12 mouse cellular contexts compared by ENCODE assay signal in genomic region chr19:10759983-10760831, GRCm38 (mm10). TPM values are rescaled to one million over a fixed set of nuclear protein-coding genes. Genes with fewer than 3 reads are reported as not detected.
DNase-seq lines count a peak whose midpoint lies in the region; ATAC-seq and TF ChIP-seq lines count a peak whose summit lies in the region.
"Had no signal": no experiment of that assay in that cellular context is flagged by ENCODE, and none has a peak within 500 bp of the region (broad histone marks: within the 10 kb centered on the region; RNA-seq: fewer than 3 reads in every experiment).

No protein-coding gene starts in this region.

- TF ChIP-seq EP300 in heart, adult 2 months (IDR thresholded peaks at IDR 0.05; ENCODE audit: insufficient read depth, low read depth, low read length) = no peak

- no peak overlapping the region for H3K4me3 ChIP-seq in kidney, embryonic 16.5 days (ENCODE audit: low read length)
- no peak overlapping the region for H3K4me3 ChIP-seq in heart, adult 2 months
- no peak overlapping the region for H3K4me3 ChIP-seq in limb, embryonic 14.5 days (replicated peaks; ENCODE audit: low read length)
- no peak overlapping the region for H3K4me3 ChIP-seq in hindbrain, embryonic 13.5 days

- H3K27ac ChIP-seq in kidney, embryonic 16.5 days (ENCODE audit: low read length) = no peak overlapping the region
- peak overlapping the region; percentile 89 for H3K27ac ChIP-seq in heart, adult 2 months
- H3K27ac ChIP-seq in limb, embryonic 14.5 days (replicated peaks; ENCODE audit: low read depth, low read length) = no peak overlapping the region
- no peak overlapping the region for H3K27ac ChIP-seq in hindbrain, embryonic 13.5 days

- 86% methylated on average over 9 of the region's 9 CpGs for WGBS in kidney, embryonic 16.5 days
- WGBS in heart, adult 2 months = 58% methylated on average over 9 of the region's 9 CpGs
- 82% methylated on average over 9 of the region's 9 CpGs for WGBS in limb, embryonic 14.5 days
- WGBS in hindbrain, embryonic 13.5 days = 83% methylated on average over 9 of the region's 9 CpGs

- peak; percentile 30 for DNase-seq in kidney, postnatal 10 days
- DNase-seq in cerebellum, adult 8-10 months = peak; percentile 73
- DNase-seq in heart, adult 2 months = peak; percentile 44 to 70
- peak; percentile 20 for DNase-seq in limb, embryonic 14.5 days (ENCODE audit: low spot score)
- DNase-seq in layer of hippocampus, adult 8-10 months (ENCODE audit: low spot score in 2 of 2) = no peak
- no peak for DNase-seq in urinary bladder, postnatal 36 days (ENCODE audit: low spot score in 2 of 2)
- DNase-seq: layer of hippocampus, adult 9-11 months; lung, adult 18-20 months; midbrain, embryonic 14.5 days had no signal

- TF ChIP-seq POLR2A in heart, adult 2 months (IDR thresholded peaks at IDR 0.05; ENCODE audit: insufficient read depth, low read depth, low read length) = peak; percentile 51; the same call in 1 of the 2 replicates
- TF ChIP-seq POLR2A in limb, embryonic 14.5 days (IDR thresholded peaks at IDR 0.05; ENCODE audit: borderline replicate concordance, extremely low read depth, insufficient read depth, insufficient read length) = no peak

- H3K36me3 ChIP-seq in kidney, embryonic 16.5 days (ENCODE audit: insufficient read depth, low read length) = no peaks in the 10 kb centered on the region
- no peaks in the 10 kb centered on the region; the same call in 1 of the 2 replicates for H3K36me3 ChIP-seq in heart, adult 2 months (ENCODE audit: control insufficient read depth, insufficient read depth, low read length)
- H3K36me3 ChIP-seq in limb, embryonic 14.5 days (ENCODE audit: control insufficient read depth, insufficient read depth, low read length) = no peaks in the 10 kb centered on the region
- no peaks in the 10 kb centered on the region for H3K36me3 ChIP-seq in hindbrain, embryonic 13.5 days

- no peaks in the 10 kb centered on the region for H3K27me3 ChIP-seq in kidney, embryonic 16.5 days (ENCODE audit: insufficient read depth, low read length)
- H3K27me3 ChIP-seq in heart, adult 2 months (ENCODE audit: control insufficient read depth, insufficient read depth, low read length) = no peaks in the 10 kb centered on the region
- H3K27me3 ChIP-seq in limb, embryonic 14.5 days (ENCODE audit: control insufficient read depth, insufficient read depth, low read length) = no peaks in the 10 kb centered on the region
- H3K27me3 ChIP-seq in hindbrain, embryonic 13.5 days = no peaks in the 10 kb centered on the region

- no peak for TF ChIP-seq CTCF in heart, adult 2 months (IDR thresholded peaks at IDR 0.05)

- 0 out of 2 replicates have a peak, but pooled peaks cover 3% of the 10 kb centered on the region for H3K4me1 ChIP-seq in kidney, embryonic 16.5 days (ENCODE audit: insufficient read depth, low read length)
- peaks cover 12% of the 10 kb centered on the region for H3K4me1 ChIP-seq in heart, adult 2 months (ENCODE audit: control insufficient read depth, insufficient read depth, low read length)
- peaks cover 7% of the 10 kb centered on the region; the same call in 1 of the 2 replicates for H3K4me1 ChIP-seq in limb, embryonic 14.5 days (ENCODE audit: control insufficient read depth, insufficient read depth, low read length)
- peaks cover 16% of the 10 kb centered on the region for H3K4me1 ChIP-seq in hindbrain, embryonic 13.5 days (replicated peaks)

- H3K9ac ChIP-seq in kidney, embryonic 16.5 days (replicated peaks; ENCODE audit: low read length) = no peak overlapping the region
- H3K9ac ChIP-seq in heart, adult 2 months (ENCODE audit: low read depth, low read length) = peak overlapping the region; percentile 48; the same call in 1 of the 2 replicates
- no peak overlapping the region for H3K9ac ChIP-seq in limb, embryonic 14.5 days (ENCODE audit: low read depth, low read length, severe bottlenecking)
- H3K9ac ChIP-seq in hindbrain, embryonic 13.5 days = no peak overlapping the region

- intact Hi-C loops in heart, adult 2 months (cut with DNase I) = no loop called here

- H3K4me2 ChIP-seq in kidney, embryonic 16.5 days (replicated peaks; ENCODE audit: low read depth, low read length) = no peak overlapping the region
- no peak overlapping the region for H3K4me2 ChIP-seq in limb, embryonic 14.5 days (replicated peaks; ENCODE audit: low read depth, low read length, severe bottlenecking)
- no peak overlapping the region for H3K4me2 ChIP-seq in hindbrain, embryonic 13.5 days

- H3K79me2 ChIP-seq in heart, adult 2 months (replicated peaks; ENCODE audit: control insufficient read depth, insufficient read depth, low read length) = no peaks in the 10 kb centered on the region

- no peak for ATAC-seq in kidney, embryonic 16.5 days (ENCODE audit: low FRiP score, low TSS enrichment)
- ATAC-seq in limb, embryonic 14.5 days (ENCODE audit: low FRiP score, low read depth) = no peak
- no peak for ATAC-seq in hindbrain, embryonic 13.5 days (ENCODE audit: low FRiP score)
- ATAC-seq: hindbrain, embryonic 16.5 days had no signal

- H3K9me3 ChIP-seq in kidney, embryonic 16.5 days (ENCODE audit: low read length) = no peaks in the 10 kb centered on the region
- H3K9me3 ChIP-seq in limb, embryonic 14.5 days (ENCODE audit: control insufficient read depth, low read length) = no peaks in the 10 kb centered on the region
- H3K9me3 ChIP-seq in hindbrain, embryonic 13.5 days = no peaks in the 10 kb centered on the region

RNA-seq across cellular contexts. Expression of gene Cd5, which starts 21.4 kb away (rescaled TPM):
- polyA plus RNA-seq in kidney, embryonic 16.5 days (2015; fragmentation: Nextera tagmentation; extraction: Ambion mirVana) = 0.19 and 0.31 TPM in 2 replicates
- under 1 TPM; 0.11 to 0.26 TPM for total RNA-seq in heart, adult 2 months (2021)
- 0.35 and 0.80 TPM in 2 replicates for polyA plus RNA-seq in heart, adult 2 months (2012; rRNA removed)
- 0.16 and 0.28 TPM in 2 replicates for polyA plus RNA-seq in limb, embryonic 14.5 days (2012; rRNA removed)
- 0.23 and 0.51 TPM in 2 replicates for polyA plus RNA-seq in limb, embryonic 14.5 days (2014; fragmentation: Nextera tagmentation; extraction: Ambion mirVana)
- total RNA-seq in layer of hippocampus, adult 8-10 months (2022) = under 1 TPM in 3 of 4 experiments, not detected in 1; 0.14 to 0.59 (median 0.58) TPM
- polyA plus RNA-seq in hindbrain, embryonic 13.5 days (2015; fragmentation: Nextera tagmentation; extraction: Ambion mirVana) = 0.21 and 0.35 TPM in 2 replicates

Comparison
In these comparisons a context has a peak if more than half of its experiments do, and no peak if none do; other contexts are left out.
1. DNase-seq: peak in kidney, postnatal 10 days (single experiment), cerebellum, adult 8-10 months (single experiment), heart, adult 2 months (2 of 2) and limb, embryonic 14.5 days (single experiment); none in layer of hippocampus, adult 8-10 months (0 of 2) and urinary bladder, postnatal 36 days (0 of 2).